Mouse (Mus musculus): ENCODE data around the gene Cd300lb.
"Not testable (repeated sequence)": the region's sequence is repeated elsewhere in the genome, so short reads cannot be mapped to it uniquely, and the experiment has no call there.

The Cd300lb gene

DNA sequence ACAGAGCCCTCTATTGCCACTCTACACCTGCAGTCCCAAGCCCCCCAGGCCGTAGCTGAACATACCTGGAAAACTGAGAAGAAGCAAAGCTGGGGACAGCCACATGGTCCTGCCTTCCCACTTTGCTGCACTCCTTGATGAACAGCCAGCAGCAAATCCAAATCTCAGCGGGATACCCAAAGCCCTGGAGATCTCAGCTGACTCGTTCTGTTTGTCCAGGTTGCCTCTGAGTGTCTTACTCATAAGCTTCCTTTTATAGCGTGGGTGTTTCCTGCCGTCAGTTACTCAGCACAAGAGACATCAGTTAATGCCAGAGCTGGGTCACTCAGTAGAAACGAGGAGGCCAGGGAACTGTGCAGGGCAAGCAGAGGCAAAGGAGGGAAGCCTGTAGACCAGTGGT lies at the start of gene Cd300lb:
Cd300lb (minus strand) TSS at position 243 of the 400 bp plus-strand sequence.
- DNase-seq = peak; percentile 30

DNA sequence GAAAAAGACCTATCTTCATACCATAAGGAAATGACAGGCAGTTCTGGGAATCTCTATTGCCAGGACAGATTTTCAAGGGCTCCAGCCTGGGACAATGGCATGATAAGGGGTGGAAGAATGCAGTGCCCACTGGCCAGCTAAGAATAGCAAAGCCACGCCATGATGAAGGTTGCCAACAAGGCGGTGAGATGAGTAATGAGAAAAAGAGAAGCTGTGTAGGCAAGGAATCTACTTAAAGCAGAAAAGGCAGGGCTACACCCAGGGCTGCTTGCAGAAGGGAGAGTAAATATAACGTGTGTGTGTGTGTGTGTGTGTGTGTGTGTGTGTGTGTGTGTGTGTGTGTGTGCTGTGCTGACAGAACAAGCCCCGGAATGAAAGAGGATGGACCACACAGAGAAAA lies 47.7 kb upstream of the Cd300lb start:
- DNase-seq = no peak

DNA sequence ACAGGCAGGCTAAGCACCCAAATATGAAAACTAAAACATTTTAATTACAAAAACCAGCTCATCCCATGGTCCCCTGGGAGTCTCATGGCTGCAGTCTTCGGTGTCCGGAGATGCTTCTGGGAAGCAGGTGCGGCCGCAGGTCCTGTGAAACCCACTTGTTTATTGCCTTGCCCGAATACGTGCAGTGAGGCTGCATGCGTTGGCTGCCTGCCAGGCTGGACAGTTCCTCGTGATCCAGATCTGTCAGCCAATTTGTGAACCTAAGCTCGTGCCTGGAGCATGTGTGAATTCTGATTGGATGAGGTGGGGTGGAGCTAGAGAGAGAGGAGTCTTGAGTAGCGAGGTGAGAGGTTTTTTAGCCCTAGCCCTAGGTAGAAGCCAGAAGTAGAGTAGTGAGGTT lies 38.5 kb upstream of the Cd300lb start:
- no peak for DNase-seq

DNA sequence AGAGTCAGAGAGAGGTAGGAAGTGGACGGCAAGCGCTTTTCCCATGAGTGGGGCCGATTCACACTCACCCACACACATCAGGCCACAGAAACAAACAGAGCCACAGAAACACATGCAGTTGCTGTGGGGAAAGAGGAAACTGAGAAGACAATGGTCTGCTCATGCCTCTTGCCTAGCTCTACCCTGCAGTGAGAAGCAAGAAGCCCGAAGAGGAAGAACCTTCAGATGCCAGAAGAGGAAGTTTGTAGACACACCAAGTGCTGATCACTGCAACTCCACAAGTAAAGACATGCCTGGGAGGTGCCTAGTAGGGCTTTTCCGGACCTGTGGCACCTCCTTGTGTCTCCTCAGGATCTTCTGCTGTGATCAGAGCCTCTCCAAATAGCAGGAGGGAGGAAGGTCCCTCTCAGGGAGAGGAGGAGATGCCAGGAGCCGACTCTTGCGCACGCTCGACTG lies 34.6 kb upstream of the Cd300lb start, which contains the start of gene Cd300c:
Cd300c (minus strand) TSS at position 406 of the 456 bp plus-strand sequence.
- no peak for DNase-seq

DNA sequence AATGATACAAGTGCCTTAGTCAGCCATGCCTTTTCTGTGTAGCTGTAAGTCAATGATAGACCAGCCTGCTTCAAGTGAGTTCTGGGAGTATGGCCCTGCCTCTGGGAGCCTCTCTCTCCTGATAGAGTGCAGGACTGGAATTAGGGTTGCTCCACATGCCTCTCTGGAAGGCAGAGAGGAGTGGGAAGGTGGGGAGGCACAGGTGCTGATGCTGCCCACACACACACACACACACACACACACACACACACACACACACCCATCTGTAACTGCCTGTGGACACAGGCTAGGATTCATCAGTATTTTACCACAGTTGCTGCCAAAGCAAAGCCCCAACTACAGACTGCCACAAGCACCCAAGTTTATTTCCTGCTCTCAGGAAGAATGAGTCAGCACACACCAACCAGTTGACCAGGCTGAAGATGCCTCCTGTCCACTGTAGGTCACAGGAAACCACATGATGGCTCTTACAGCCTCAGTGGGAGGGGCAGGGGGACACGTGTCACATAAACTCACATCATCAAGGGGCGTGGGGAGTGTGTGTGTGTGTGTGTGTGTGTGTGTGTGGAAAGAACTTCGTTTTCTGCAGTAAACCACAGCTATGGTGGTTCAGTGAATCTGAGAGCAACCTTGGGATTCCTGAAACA lies 31.1 kb upstream of the Cd300lb start:
- no peak for DNase-seq

DNA sequence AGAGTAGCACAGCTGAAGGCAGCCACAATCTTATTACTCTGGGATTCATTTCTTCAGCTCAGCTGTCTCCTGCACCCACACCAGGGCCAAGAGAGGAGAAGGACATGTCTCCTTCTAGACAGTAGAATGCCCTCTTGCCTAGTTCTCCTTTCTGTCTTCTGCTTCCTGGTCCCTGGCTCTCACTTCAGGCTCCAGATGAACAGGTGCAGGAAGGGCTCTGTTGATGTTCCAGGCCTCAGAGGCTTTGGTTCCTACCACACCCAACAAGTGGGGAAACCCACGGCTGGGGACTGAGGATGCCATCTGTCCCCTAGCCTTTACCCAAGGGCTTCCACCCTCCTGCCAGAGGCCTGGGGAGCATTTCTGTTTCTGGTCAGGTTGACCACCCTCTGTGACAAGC lies 26.2 kb upstream of the Cd300lb start:
- no peak for DNase-seq

DNA sequence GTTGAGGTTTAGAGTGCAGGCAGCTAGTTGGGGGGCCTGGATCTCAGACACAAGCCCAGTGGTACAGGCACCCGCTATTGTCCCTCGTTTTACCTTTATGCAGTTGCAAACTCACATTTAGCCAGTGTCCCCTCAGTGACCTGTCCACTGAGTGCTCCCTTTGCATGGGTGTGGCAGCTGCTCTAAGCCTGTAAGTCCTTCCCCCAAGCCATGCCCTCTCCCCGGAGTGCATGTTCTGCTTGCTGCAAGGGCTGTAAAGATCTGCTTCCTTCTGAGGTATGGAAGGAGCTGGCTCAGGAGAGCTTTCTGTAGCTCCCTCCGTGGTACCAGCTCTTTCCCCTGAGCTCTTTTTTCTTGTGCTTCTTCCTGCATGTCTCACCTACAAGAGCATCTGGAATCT lies 595 bp downstream of the Cd300lb start:
- no peak for DNase-seq

DNA sequence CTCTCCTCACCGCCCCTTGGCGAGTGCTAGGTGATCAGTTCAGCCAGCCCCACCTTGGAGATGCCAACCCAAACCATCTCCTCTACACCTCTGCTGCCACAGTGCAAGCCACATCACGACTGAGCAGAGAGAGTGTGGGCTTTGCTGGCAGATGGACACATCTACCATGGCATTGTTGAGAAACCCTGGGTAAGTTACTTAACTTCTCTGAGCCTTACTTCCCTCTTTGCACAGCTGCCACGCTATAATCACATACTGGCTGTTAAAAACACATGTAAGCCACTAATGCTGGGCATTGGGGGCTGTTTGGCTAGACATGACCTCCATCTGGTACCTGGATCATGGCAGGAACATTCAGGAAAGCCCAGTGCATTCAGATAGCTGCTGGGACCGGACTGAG lies 3.1 kb downstream of the Cd300lb start:
- no peak for DNase-seq

DNA sequence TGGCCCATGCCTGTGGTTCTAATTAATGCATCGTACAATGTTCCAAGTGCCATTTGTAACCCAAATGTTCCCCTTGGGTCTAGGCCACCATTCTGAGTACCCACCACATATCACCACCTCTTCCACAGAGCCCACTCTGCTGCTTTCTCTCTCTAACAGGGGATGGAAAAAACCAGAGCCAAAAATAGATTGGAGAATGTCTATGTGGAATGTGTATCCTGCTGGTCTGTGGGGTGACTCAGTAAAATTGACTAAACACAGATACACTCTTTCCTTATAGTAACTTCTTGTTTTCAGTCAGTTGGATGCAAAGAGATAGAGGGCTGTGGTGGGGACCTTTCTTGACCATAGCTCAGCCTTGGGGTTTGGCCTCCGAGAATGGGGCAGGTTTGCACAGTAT lies 4.6 kb downstream of the Cd300lb start:
- DNase-seq = no peak

DNA sequence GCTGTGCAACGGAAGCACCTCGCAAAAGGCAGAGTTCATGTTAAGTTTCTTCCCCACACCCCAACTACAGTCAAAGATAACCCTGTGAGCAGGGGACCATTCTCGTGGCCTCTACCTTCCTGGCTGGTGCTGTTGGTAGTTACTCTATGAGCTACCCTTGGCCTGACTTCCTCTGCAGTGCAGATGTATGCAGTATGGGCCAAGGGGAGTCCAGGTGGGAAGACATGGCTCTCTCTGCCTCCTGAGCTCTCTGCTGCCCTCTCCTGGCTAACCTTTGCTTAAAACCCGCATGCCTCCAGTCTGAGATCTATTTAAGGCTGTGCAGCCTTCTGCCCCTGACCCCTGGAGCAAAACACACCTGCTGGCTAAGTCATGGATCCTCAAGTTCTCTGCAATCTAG lies 10.2 kb downstream of the Cd300lb start:
- no peak for DNase-seq

DNA sequence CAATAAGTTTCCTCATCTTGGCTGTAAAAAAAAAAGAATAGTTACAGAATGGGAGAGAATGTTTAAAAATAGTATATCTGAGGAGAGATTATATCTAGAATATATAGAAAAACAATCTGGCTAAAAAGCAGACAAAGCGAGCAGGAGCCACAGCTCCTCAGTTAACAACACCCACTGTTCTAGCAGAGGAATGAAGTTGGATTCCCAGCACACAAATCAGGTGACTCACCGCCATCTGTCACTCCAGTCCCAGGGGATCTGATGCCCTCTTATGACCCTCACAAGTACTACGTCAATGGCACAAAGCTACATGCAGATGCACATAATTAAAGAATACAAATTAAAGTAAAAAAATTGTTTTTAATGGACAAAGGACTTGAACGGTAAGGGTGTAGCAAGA lies 11.7 kb downstream of the Cd300lb start:
- DNase-seq = peak; percentile 73

DNA sequence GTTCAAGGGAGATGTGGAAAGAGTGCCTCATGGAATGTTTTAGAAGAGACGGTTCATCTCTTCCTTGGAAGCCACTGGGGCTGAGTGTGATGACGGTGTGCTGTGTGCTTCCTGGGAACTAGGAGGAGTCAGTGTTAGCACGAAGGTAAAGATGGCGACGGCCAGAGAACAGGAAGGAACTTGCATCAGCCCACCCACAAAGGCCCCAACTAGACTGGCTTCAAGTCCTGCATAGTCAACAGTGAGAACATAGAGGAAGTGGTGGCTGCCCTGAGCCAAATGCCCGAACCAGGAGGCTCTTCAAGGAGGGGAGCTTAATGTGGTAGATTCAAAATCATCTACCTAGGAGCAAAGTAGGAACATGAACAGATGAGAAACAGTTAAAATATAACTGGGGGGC lies 17.1 kb downstream of the Cd300lb start:
- DNase-seq = no peak

DNA sequence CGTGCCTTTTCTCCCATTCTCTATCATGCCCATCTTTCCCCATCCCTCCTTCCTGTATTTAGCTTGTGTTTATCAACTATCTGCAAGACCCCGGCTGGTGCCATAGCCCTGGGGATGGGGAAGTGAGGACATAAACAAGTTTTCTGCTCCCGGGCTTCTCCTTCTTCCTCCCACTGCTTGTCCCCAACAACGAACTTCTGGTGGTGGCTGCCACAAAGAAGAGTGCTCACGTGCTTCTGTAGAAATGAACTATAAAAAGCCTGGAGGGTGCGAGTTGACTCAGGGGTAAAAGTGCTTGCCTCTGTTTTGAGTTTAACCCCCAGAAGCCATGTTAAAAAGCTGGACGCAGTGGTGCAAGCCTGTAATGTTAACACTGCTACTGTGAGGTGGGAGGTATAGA lies 19.2 kb downstream of the Cd300lb start:
- DNase-seq = no peak

DNA sequence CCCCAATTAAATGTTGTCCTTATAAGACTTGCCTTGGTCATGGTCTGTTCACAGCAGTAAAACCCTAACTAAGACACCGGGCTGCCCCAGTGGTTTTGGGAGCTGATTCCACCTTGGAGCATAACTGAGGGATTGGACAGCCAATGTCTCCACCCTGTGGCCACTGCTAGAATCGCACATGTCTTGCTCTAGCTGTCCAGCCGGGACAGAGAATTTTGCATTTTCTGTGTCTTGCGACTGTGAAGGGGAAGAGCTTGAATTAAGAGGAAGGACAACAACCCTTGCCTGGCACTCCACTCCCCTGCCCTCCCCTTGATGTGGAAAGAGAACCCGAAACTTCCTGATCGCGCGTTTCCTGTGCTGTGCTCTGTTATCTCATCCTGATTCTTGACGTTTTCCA lies 21.3 kb downstream of the Cd300lb start:
- DNase-seq = peak; percentile 85

DNA sequence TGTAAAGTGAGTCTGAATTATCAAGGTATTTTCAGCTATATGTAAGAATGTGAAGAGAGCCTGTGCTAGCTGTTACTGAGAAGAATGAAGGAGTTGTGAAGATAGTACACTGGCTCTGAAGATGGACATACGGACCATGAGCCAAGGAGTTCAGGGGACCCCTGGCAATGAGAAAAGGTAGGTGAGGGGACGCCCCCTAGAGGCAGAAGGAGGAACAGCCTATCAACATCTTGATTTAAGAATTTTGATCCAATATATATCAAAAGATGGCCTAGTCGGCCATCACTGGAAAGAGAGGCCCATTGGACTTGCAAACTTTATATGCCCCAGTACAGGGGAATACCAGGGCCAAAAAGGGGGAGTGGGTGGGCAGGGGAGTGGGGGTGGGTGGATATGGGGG lies 24.6 kb downstream of the Cd300lb start:
- DNase-seq = not testable (repeated sequence)

DNA sequence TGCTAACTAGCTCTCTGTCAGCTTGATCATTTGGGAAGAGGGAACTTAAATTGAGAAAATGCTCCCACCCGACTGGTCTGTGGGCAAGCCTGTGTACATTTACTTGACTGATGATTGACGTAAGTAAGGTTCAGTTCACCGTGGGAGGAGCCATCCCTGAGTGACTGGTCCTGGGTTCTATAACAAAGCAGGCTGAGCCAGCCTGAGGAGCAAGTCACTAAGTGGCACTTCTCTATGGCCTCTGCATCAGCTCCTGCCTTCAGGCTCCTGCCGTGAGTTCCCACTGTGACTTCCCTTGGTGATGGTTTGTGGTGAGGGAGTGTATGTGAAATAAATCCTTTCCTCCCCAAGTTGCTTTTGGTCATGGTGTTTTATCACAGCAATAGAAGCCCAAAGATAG lies 26.1 kb downstream of the Cd300lb start:
- DNase-seq = no peak

DNA sequence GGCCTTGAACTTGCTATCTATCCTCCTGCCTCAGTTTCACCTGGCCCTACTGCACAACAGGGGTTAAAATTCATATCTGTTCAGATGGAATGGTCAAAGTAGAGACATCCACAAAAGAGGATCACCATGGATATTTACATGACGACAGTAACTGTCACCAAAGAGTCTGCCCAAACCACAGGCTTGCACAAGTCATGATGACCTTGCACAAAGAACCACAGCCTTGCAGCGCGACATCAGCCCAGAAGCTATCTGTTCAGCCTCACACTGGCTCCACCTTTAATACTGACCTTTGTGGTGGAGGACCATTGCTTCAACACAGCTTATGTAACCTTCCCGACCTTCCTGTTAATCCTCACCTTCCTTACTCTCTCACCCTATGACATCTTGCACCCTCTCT lies 26.6 kb downstream of the Cd300lb start:
- DNase-seq = no peak

DNA sequence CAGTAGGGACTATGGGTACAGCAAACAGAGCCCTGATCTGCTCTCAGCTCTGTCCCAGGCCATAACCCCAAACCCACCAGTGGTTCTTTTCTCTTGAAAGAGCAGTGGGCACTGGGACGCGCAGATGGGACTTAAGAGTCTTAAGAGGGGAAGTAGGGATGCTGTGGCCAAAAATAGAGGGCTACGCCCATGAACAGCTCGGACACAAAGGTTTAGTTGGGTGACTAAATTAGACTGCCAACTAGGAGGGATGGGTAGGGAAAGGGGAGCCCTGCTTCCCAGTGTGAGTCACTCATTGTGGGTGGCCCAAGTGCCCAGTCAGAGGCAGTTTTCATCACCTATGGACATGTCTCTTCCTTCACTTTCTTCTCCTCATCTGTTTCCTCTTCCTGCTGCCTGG lies 31.0 kb downstream of the Cd300lb start:
- no peak for DNase-seq

DNA sequence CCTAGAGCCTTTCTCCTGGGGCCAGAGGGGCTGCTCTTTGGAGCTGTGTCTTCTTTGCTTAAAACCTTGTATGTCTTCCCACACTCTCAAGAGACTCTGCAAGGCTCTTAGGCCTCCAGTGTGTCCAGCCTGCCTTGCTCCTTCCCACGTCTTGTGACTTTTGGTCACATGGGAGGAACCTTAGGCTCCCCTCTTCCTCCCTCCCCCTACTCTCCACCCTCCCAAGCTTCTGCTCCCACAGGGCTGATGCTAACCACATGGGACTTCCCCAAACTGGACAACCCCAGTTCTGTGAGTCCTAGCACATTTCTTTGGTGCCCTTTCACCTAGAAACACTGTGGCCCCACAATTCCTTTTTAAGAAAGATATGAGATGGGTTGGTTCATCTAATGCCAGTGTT lies 36.2 kb downstream of the Cd300lb start:
- DNase-seq = no peak

DNA sequence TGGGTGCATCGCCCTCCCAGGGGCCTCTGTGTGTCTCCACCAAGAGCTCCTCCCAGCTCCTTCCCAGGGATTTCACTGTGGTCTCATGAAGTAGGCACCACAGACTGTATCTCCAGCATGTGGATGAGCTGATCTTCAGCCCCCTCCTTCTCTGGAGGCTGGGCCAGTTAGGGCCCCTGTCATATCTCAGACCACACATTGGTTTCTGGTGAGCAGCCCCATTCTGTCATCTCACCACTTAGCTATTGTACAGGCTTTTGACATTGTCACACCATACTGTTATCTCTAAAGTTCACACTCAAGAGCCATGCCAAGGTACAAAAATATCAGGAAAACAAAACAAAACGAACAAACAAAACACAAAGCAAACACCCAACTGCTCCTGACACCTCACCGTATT lies 38.1 kb downstream of the Cd300lb start:
- no peak for DNase-seq

DNA sequence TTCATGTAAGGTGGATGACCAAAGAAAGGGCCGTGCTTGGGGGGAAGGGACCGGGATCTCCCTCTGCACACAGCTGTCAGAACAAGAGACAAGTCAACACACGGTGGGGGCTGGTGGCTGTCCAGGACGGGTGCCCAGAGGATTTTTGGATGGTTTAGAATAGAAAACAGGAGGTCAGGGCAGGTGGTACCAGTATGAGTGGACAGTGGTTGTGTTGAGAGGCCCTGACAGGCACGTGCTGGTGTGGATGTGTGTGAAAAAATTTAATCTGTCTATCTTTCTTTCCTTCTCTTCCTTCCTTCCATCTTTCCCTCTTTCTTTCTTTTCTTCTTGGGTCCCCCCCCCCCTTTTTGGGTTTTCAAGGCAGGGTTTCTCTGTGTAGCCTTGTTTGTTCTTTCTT lies 43.6 kb downstream of the Cd300lb start:
- DNase-seq = no peak

DNA sequence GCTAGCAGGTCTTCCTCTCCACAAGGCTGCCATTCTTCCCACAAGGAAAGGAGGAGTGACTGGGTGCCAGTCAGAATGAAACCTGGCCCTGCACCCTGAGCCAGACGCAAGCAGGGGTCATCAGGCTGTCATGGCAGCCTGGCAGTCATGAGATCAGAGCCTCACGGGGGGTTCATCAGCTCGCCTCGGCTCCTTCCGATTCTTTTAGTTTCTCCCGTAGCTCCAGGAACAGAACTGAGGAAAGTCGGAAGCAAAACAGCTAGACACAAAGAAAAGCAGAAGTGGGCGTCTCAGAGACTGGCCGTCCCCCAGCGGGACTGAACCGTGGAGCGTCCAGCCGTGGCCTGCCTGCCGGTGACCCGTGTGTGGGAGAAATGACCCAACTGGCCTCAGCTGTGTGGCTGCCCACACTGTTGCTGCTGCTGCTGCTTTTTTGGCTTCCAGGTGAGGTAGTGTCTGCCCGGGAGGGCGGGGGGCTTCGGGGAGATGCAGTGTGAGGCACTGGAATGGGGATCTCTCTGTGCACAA lies 44.1 kb downstream of the Cd300lb start, which contains the start of gene Cd300a:
Cd300a (plus strand) TSS at position 51 of the 528 bp plus-strand sequence.
- no peak for DNase-seq

DNA sequence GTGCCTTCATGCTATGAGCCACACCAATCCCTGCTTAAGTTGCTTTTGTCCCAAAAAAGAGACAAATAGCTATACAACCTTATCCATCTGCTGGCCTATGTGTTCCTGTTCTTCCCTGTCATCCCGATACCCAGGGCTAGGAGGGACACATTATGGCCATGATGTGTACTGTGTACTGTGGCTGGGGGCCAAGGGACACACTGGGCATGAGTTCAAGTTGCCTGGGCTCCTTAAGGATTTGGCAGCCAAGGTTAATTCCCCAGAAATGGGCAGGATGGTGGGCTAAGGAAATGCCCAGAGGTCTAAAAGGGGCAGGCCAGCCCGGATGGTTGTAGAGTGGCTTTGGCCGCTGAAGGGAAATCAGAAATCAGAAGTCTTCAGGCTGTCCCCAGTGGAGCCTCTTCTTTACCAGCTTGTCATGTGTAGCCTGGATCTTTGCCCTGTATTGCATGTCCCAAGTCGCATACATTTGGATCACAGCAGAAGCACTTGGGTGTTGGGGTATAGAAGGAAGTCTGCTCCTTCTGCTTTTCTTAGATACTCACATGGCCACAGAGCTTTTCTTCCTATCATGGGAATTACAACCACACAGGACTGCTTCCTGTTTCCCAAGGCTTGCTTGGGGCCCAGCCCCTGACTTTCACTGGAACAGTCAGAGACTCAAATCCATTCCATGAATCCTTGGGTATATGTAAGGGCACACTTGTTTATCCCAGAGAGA lies 49.6 kb downstream of the Cd300lb start:
- no peak for DNase-seq

DNA sequence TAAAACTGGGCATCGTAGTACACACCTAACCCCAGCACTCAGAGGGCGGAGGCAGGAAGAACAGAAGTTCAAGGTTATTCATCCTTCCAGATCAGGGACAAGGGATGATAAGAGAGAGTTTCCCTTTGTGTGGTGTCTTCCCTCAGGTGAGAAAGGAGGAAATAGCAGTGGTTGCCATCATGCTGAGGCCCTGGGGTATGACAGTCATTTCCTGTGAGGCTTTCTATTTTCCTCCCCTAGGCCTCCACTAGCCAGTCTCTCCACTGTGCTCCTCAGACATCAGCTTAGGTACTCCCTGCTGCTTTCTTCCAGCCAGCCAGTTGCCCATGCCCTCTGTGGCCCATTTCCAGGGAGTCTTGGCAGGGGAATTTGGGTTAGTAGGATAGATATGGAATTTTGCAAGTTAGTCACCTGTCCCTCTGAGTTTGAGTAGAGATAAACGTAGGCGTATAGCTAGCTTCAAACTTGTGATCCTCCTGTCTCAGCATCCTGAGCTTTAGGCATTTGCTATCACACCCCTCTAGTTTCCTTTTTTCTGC lies 50.9 kb downstream of the Cd300lb start:
- DNase-seq = no peak

All from cerebellum, adult 8-10 months (tissue).